Mouse (Mus musculus): Measurements from ENCODE around the gene Senp2. TPM values are rescaled to one million over a fixed set of nuclear protein-coding genes. Genes with fewer than 3 reads are reported as not detected.

Senp2 gene
- polyA plus RNA-seq, 1 experiment from 2014 or later = 55.9 TPM

DNA sequence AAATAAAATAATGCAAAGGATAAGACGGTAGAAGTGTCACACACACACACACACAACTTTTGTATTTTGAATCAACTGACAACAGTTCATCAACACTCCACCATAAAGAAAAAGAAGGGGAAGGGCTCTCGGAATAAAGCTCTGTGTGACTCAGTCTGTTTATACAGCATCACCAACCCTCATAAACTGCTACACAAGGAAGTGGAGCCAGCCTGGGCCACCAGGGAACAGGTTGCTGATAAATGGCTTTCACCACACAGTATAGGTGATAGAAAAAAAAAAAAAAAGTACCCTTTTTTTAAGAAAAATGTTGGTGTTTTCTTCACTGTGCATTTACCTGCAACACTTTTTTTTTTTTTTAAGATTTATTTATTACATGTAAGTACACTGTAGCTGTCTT lies 17.5 kb upstream of the Senp2 start:
- WGBS (ENCODE audit: insufficient replicate concordance) = 73% methylated on average over 2 of the region's 2 CpGs
- Histone ChIP-seq H3K4me2 (no peak overlapping the region), H3K27ac (no peak overlapping the region), H3K9me3 (replicated peaks) (no peaks in the 10 kb centered on the region), H3K9ac (no peak overlapping the region), H3K4me1 (peaks cover 22% of the 10 kb centered on the region), H3K4me3 (no peak overlapping the region), H3K27me3 (replicated peaks) (no peaks in the 10 kb centered on the region), H3K36me3 (no peaks in the 10 kb centered on the region)
- ATAC-seq = no peak

GRCm38 (mm10) chr16:21995304-21995703 lies 14.0 kb upstream of the Senp2 start, which contains the start of gene Liph:
Gene Liph, minus strand, starts transcription at chr16:21995663.
- H3K4me1 ChIP-seq = peaks cover 39% of the 10 kb centered on the region
- WGBS (ENCODE audit: insufficient replicate concordance) = 17% methylated on average over 16 of the region's 16 CpGs
- H3K4me3 ChIP-seq = peak within 1 kb of the TSS; percentile 29
- ATAC-seq = no peak
- peak within 1 kb of the TSS; percentile 64 for H3K9ac ChIP-seq
- H3K36me3 ChIP-seq = no peaks in the 10 kb centered on the region
- no peaks in the 10 kb centered on the region for H3K9me3 ChIP-seq (replicated peaks)
- no peaks in the 10 kb centered on the region for H3K27me3 ChIP-seq (replicated peaks)
- peak within 1 kb of the TSS; percentile 92 for H3K27ac ChIP-seq
- peak within 1 kb of the TSS; percentile 63 for H3K4me2 ChIP-seq

DNA sequence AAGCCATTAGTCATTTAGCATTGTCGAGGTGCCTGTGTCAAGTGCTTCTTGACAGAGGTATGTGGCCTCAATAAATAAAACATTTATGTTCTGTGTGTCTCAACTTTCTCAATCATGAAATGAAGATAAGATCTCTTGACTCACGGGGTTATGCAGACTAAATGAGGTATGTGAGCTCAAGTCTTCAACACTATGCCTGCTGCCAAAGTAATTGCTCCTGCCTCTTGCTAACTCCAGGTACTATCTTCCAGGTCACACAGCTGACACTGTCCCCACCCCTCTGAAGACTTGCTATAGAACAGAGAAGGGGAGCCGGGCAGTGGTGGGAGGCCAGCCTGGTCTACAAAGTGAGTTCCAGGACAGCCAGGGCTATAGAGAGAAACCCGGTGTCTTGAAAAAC lies 12.9 kb upstream of the Senp2 start:
- peak; percentile 78 for ATAC-seq
- peaks cover 39% of the 10 kb centered on the region for H3K4me1 ChIP-seq
- no peaks in the 10 kb centered on the region for H3K9me3 ChIP-seq (replicated peaks)
- H3K36me3 ChIP-seq = no peaks in the 10 kb centered on the region
- H3K4me2 ChIP-seq = peak overlapping the region; percentile 63
- H3K4me3 ChIP-seq = peak overlapping the region; percentile 28; the same call in 1 of the 2 replicates
- peak overlapping the region; percentile 92 for H3K27ac ChIP-seq
- H3K27me3 ChIP-seq (replicated peaks) = no peaks in the 10 kb centered on the region
- H3K9ac ChIP-seq = peak overlapping the region; percentile 64
- 22% methylated on average over 4 of the region's 4 CpGs for WGBS (ENCODE audit: insufficient replicate concordance)

DNA sequence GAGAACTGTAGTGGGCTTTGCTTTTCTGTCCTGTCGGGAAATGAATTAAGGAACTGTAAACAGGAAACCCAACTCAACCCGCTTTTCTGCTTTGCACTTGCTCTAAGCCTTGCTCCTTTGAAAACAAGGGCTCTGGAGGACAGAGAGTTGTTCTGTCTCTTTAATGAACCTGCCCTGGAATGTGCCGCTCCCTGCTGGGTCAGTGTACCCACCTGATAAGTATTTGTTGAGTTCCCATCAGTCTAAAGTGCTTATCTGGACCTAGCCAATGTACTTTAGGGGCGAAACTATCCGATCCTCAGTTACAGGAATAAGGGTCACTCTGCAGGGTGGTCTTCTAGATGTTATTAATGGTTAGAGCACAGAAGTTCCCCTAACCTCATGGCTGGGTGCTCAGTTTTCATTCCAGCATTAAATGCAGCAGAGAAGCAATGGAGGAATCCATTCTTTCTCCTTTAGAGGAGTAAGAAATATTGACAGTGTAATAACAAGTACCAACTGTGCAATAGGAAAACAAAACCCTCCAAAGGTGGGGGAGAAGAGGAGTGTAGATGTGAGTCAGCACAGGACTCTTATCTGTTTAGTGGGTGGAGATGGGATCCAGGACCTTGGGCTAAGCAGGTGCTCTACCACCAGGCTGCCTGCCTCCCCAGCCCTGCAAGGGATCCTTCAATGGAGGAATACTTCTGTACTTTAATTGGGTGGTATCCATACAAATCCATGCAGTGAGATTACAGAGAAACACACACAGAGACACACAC lies 12.2 kb upstream of the Senp2 start:
- Histone ChIP-seq H3K9me3 (replicated peaks) (no peaks in the 10 kb centered on the region), H3K36me3 (no peaks in the 10 kb centered on the region), H3K9ac (peak overlapping the region; percentile 64), H3K4me2 (peak overlapping the region; percentile 63), H3K4me1 (peaks cover 44% of the 10 kb centered on the region), H3K4me3 (peak overlapping the region; percentile 28; the same call in 1 of the 2 replicates), H3K27ac (peak overlapping the region; percentile 92), H3K27me3 (replicated peaks) (no peaks in the 10 kb centered on the region)
- WGBS (ENCODE audit: insufficient replicate concordance) = 6% methylated on average over 5 of the region's 5 CpGs
- ATAC-seq = peak; percentile 96

- peak overlapping the region; percentile 92 for H3K27ac ChIP-seq
These were observed 11.2 kb upstream of the Senp2 start for GRCm38 (mm10) chr16:21998061-21998460.

GRCm38 (mm10) chr16:21999941-22000690 lies 9.2 kb upstream of the Senp2 start:
- Histone ChIP-seq H3K4me1 (peaks cover 38% of the 10 kb centered on the region), H3K9ac (no peak overlapping the region), H3K27me3 (replicated peaks) (no peaks in the 10 kb centered on the region; the same call in 1 of the 2 replicates), H3K9me3 (replicated peaks) (no peaks in the 10 kb centered on the region), H3K4me2 (no peak overlapping the region), H3K4me3 (no peak overlapping the region), H3K27ac (no peak overlapping the region), H3K36me3 (no peaks in the 10 kb centered on the region)
- no peak for ATAC-seq
- 72% methylated on average over 4 of the region's 4 CpGs for WGBS (ENCODE audit: insufficient replicate concordance)

More at GRCm38 (mm10) chr16:21998061-21998460, 11.2 kb upstream of the Senp2 start:
- no peak overlapping the region for H3K4me3 ChIP-seq
- H3K9ac ChIP-seq = peak overlapping the region; percentile 64; the same call in 1 of the 2 replicates
- no peaks in the 10 kb centered on the region for H3K36me3 ChIP-seq
- no peak overlapping the region for H3K4me2 ChIP-seq
- WGBS (ENCODE audit: insufficient replicate concordance) = 65% methylated on average over 5 of the region's 5 CpGs
- no peaks in the 10 kb centered on the region for H3K27me3 ChIP-seq (replicated peaks)
- no peaks in the 10 kb centered on the region for H3K9me3 ChIP-seq (replicated peaks)
- peaks cover 44% of the 10 kb centered on the region for H3K4me1 ChIP-seq
- ATAC-seq = no peak

GRCm38 (mm10) chr16:22001172-22001571 lies 8.1 kb upstream of the Senp2 start:
- H3K9me3 ChIP-seq (replicated peaks) = no peaks in the 10 kb centered on the region
- WGBS (ENCODE audit: insufficient replicate concordance) = 51% methylated on average over 4 of the region's 4 CpGs
- no peak overlapping the region for H3K4me3 ChIP-seq
- no peak overlapping the region for H3K4me2 ChIP-seq
- H3K9ac ChIP-seq = no peak overlapping the region
- no peaks in the 10 kb centered on the region for H3K36me3 ChIP-seq
- peaks cover 27% of the 10 kb centered on the region for H3K4me1 ChIP-seq
- H3K27me3 ChIP-seq (replicated peaks) = no peaks in the 10 kb centered on the region; the same call in 1 of the 2 replicates
- no peak for ATAC-seq
- no peak overlapping the region for H3K27ac ChIP-seq

GRCm38 (mm10) chr16:22001606-22002005 lies 7.7 kb upstream of the Senp2 start:
- H3K36me3 ChIP-seq = no peaks in the 10 kb centered on the region
- ATAC-seq = no peak
- no peak overlapping the region for H3K27ac ChIP-seq

DNA sequence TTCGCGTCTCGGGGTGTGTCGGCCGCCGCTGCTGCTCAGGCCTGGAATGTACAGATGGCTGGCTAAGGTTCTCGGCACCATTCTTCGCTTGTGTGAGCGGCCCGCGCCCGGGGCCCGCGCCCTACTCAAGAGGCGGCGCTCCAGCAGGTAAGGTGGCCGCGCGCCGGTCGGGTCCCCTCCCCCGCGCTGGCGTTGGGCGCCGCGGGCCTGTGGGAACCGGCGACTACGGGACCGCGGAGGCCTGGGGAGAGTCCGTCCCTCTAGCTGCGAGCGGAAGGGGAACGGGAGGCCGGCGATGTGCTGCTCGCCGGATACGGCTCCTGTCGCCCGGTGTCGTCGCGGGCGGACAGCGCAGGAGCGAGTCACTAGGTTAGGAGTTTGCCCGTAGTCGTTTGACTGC lies 312 bp downstream of the Senp2 start:
- Histone ChIP-seq H3K27me3 (replicated peaks) (no peaks in the 10 kb centered on the region; the same call in 1 of the 2 replicates), H3K4me1 (peaks cover 53% of the 10 kb centered on the region), H3K4me3 (peak overlapping the region; percentile 97), H3K9me3 (replicated peaks) (no peaks in the 10 kb centered on the region), H3K9ac (peak overlapping the region; percentile 97), H3K27ac (peak overlapping the region; percentile 93), H3K4me2 (peak overlapping the region; percentile 76), H3K36me3 (peaks cover 22% of the 10 kb centered on the region)
- ATAC-seq = peak; percentile 77
- WGBS (ENCODE audit: insufficient replicate concordance) = under 1% methylated on average over 51 of the region's 51 CpGs

More at GRCm38 (mm10) chr16:22001606-22002005, 7.7 kb upstream of the Senp2 start:
- Histone ChIP-seq H3K4me2 (no peak overlapping the region), H3K9ac (no peak overlapping the region), H3K4me1 (peaks cover 23% of the 10 kb centered on the region), H3K27me3 (replicated peaks) (no peaks in the 10 kb centered on the region; the same call in 1 of the 2 replicates), H3K4me3 (no peak overlapping the region), H3K9me3 (replicated peaks) (no peaks in the 10 kb centered on the region)
- WGBS (ENCODE audit: insufficient replicate concordance) = 57% methylated on average over 3 of the region's 3 CpGs

DNA sequence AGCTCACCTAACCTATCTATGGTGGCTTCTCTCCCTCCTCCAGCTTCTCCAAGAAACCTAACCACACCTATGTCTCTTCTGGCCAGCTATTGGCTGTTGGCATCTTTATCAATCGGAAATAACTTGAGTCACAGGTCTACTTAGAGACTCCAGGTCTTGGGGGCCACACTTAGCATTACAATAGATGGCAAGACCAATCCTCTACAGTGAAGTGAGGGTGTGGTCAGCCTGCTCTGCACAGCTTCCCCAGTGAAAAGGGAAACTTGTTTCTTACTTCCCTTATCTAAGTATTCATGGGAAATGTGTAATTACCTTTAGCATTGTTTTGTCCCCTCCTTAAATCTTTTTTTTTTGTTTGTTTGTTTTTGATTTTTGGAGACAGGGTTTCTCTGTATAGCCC lies 6.3 kb downstream of the Senp2 start:
- Histone ChIP-seq H3K36me3 (peaks cover 82% of the 10 kb centered on the region), H3K9ac (no peak overlapping the region), H3K27ac (no peak overlapping the region), H3K4me2 (no peak overlapping the region), H3K4me3 (no peak overlapping the region), H3K9me3 (replicated peaks) (no peaks in the 10 kb centered on the region), H3K4me1 (peaks cover 40% of the 10 kb centered on the region), H3K27me3 (replicated peaks) (no peaks in the 10 kb centered on the region)
- no peak for ATAC-seq
- WGBS (ENCODE audit: insufficient replicate concordance) = 71% methylated on average over 1 of the region's 1 CpGs

DNA sequence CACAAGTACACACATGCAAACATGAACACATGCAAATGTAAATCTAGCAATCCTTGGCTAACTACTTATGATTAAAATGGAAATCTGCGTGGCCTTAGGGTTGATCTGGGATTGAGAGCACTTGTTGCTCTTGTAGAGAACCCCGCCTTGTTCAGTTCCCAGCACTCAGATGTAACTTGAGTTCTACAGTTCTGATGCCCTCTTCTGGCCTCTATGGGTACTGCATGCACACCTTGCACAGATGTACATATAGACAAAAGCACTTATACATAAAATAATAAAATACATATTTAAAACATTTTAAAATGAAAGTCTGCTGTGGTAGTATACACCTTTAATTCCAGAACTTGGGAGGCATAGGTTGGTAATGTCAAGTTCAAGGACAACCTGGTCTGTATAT lies 12.8 kb downstream of the Senp2 start:
- WGBS (ENCODE audit: insufficient replicate concordance) = 90% methylated on average over 2 of the region's 2 CpGs
- H3K36me3 ChIP-seq = peaks cover 99% of the 10 kb centered on the region
- H3K4me1 ChIP-seq = no peaks in the 10 kb centered on the region
- no peak overlapping the region for H3K9ac ChIP-seq
- H3K27me3 ChIP-seq (replicated peaks) = no peaks in the 10 kb centered on the region
- H3K9me3 ChIP-seq (replicated peaks) = peaks cover 5% of the 10 kb centered on the region
- H3K4me3 ChIP-seq = no peak overlapping the region
- H3K4me2 ChIP-seq = no peak overlapping the region
- no peak for ATAC-seq
- H3K27ac ChIP-seq = no peak overlapping the region

DNA sequence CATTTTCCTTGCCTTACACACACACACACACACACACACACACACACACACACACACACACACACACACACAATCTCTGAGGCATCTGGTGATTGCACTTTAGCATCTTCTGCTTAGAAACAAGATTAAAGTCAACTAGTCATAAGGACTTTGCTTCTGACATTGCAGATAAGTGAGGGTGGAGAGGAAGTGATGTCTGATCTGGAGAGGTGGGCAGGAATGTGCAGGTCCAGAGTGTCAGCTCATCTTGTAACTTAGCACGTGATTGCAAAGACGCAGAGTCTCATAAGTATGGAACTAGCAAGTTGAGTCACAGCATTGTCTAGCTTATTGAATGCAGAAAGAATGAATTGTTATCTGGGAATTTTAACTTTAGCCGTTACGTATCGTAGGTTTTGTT lies 18.2 kb downstream of the Senp2 start:
- no peaks in the 10 kb centered on the region for H3K27me3 ChIP-seq (replicated peaks)
- H3K4me2 ChIP-seq = no peak overlapping the region
- H3K9me3 ChIP-seq (replicated peaks) = no peaks in the 10 kb centered on the region
- H3K36me3 ChIP-seq = peaks cover 99% of the 10 kb centered on the region
- no peak overlapping the region for H3K4me3 ChIP-seq
- WGBS (ENCODE audit: insufficient replicate concordance) = 80% methylated on average over 5 of the region's 5 CpGs
- H3K9ac ChIP-seq = no peak overlapping the region
- no peaks in the 10 kb centered on the region for H3K4me1 ChIP-seq
- H3K27ac ChIP-seq = no peak overlapping the region
- ATAC-seq = no peak

All from liver, embryonic 12.5 days (tissue).